Mouse (Mus musculus): ENCODE measurements around the gene Chd3.
"Not testable (repeated sequence)": the region's sequence is repeated elsewhere in the genome, so short reads cannot be mapped to it uniquely, and the experiment has no call there.

The Chd3 gene

GRCm38 (mm10) chr11:69321580-69321979 lies 47.6 kb downstream of the Chd3 start:
- DNase-seq, result no peak

DNA sequence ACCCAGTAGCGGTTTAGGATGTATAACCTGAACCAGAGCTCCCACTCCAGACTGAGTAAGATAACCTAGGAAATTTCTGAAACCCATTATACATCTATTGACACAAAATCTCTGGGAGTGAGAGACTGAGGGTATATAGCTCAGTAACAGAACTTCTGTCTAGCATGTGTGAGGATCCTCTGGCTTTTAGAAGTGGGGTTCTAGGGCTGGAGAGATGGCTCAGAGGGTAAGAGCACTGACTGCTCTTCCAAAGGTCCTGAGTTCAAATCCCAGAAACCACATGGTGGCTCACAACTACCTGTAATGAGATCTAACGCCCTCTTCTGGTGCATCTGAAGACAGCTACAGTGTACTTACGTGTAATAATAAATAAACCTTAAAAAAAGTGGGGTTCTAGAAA lies 51.2 kb downstream of the Chd3 start:
- not testable (repeated sequence) for DNase-seq

DNA sequence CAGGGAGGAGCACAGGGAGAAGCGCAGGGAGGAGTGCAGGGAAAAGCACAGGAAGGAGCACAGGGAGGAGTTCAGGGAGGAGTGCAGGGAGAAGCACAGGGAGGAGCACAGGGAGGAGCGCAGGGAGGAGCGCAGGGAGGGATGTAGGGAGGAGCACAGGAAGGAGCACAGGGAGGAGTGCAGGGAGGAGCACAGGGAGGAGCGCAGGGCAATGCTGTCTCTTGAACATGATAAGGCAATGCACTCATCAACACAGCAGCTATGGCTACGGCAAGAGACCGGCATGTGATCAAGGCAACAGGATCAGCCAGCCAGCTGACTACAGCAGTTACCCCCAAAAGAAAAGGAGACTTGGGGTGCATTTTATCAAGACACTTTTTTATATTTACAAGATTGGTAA lies 52.8 kb downstream of the Chd3 start:
- no peak for DNase-seq

DNA sequence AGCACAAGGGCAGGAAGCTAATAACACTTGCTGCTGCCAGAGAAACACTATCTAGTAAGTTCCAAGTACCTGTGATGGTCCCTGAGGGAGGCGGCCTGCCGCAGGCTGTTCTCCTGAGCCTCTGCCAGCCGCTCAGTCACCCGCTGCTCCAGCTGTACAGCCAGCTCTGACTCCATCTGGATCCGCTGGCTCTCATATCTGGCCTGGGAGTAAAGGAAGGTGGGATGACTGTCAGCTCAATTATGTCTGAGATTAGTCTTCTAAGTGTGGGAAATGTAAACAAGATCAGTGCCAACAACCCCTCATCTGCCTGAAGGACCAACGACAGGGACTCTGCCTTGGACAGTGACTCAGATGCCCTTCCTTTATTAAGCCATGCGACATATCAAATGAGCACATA lies 57.9 kb downstream of the Chd3 start:
- no peak for DNase-seq

DNA sequence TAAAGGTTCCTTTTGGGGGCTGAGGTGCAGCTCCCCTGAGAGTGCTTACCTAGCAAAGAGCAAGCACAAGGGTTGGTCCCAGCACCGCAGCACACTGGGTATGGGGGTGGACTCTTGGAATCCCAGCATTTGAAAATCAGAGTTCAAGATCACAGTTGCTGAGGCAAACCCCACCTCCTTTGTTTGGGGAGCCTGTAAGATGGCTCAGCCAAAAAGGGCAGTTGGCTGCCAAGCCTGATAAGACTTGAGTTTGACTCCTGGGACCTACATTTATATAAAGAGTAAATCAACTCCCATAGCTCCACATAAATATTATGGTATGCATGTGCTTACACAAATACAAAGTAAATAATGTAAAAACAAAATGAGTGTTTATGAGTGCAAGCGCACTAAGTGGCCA lies 63.2 kb downstream of the Chd3 start:
- no peak for DNase-seq

DNA sequence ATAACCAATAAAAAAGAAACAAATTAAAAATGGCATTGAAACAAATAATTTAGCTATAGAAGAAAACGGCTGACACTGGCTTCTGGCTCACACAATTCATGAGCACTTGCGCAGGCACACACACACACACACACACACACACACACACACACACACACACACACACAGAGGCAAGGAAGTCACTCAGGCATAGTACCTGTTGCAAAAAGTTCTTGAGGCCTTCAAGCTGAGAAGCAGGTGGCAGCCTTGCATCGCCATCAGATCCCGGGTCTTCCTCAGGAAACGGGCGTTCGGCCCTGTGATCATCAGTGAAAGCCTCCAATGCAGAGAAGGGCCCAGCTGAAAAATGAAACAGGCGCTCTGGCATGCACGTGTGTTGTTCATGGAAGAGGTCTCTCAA lies 63.9 kb downstream of the Chd3 start:
- no peak for DNase-seq

DNA sequence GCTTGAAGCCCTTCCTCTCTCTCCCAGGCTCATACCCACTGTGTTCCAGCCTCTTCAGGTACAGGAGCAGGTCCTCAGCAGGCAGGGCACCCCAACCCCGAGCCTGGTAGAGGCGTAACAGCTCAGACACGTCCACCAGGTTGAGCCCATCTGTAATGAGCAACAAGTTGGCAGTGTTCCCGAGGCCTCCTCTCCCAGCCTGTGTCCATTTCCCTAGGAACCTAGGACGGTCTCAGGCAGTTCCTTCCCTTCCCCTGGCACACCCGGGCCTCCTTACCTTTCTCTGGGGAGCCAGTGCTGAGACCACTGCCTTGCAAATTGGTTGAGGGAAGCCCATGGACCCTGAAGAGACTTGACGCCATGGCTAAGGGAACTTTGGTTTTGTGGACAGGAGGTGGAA lies 66.4 kb downstream of the Chd3 start:
- no peak for DNase-seq

- no peak for DNase-seq
Measured at GRCm38 (mm10) chr11:69298231-69298630, 71.0 kb downstream of the Chd3 start.

DNA sequence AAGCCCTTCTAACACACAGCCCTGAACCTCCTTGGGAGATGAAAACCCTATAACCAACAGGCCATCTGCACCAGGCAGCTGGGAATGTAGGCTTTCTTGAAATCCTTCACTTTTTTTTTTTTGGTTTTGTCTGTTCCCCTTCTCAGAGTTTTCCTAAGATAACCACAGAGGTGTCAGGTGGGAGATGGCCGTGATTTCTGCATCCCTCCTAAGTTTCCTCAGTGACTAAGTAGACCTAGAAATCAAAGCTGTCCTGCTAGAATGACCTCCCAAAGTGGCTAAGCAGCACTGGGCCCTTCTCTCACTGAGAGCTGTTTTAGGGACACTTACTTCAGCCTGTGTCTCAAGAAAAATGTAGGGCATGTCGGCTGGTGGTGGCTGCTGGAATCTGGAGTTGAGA lies 71.4 kb downstream of the Chd3 start:
- DNase-seq, result no peak

GRCm38 (mm10) chr11:69295286-69295685 lies 73.9 kb downstream of the Chd3 start:
- DNase-seq, result no peak
